Mouse (Mus musculus): Measurements from ENCODE around the gene Anks1. TPM values are rescaled to one million over a fixed set of nuclear protein-coding genes. Genes with fewer than 3 reads are reported as not detected.

Gene Anks1
- polyA plus RNA-seq, 1 experiment from 2014 or later, result 16.5 TPM

- ATAC-seq (ENCODE audit: low FRiP score, low read depth), result no peak
- Histone ChIP-seq H3K4me1 (peaks cover 55% of the 10 kb centered on the region), H3K4me2 (replicated peaks) (no peak overlapping the region), H3K9ac (peak overlapping the region; percentile 4; the same call in 1 of the 2 replicates), H3K9me3 (no peaks in the 10 kb centered on the region), H3K4me3 (no peak overlapping the region), H3K27ac (peak overlapping the region; percentile 73), H3K36me3 (peaks cover 8% of the 10 kb centered on the region), H3K27me3 (no peaks in the 10 kb centered on the region)
- 78% methylated on average over 17 of the region's 17 CpGs for WGBS
Observed at GRCm38 (mm10) chr17:28015068-28015730, 106.1 kb downstream of the Anks1 start.

DNA sequence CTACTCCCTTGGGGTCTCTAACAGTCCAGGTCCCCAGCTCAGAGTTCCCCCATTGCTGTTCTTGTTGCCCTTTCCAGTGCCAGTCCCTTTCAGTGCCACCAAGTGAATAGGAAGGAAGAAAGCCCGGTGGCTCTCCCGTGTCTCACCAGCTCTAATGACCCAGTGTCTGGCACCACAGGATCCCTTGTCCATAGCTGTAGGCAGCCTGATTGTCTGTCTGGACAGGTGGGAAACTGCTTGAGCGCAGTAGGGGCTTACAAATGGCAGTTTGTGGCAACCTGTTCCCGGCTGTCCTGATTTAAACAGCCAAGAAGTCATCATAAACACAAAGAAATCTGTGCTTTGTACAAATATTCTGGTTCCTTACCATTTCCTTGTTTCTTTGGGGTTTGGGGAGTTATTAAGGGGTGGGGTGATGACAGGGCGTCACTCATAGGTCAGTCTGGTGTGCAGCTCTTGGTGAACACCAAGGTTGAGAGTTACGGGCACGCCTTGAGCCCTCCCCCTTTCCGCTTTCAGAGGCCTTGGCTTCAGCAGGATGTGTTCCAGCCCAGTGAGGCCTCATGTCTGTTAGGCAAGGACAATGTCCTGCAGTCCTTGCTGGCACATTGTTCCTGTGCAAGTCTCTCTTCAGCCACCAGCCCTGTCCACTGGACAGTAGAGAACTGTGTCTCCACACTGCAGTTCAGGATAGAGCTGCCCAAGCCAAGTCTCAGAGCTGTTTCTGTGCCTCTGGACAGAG lies 107.1 kb downstream of the Anks1 start:
- Histone ChIP-seq H3K9me3 (no peaks in the 10 kb centered on the region), H3K27ac (peak overlapping the region; percentile 39; the same call in 1 of the 2 replicates), H3K4me2 (replicated peaks) (no peak overlapping the region), H3K4me3 (no peak overlapping the region), H3K9ac (0 out of 2 replicates have a peak overlapping the region, but pooled peaks have one; percentile 1), H3K27me3 (no peaks in the 10 kb centered on the region), H3K4me1 (peaks cover 55% of the 10 kb centered on the region), H3K36me3 (peaks cover 7% of the 10 kb centered on the region)
- 82% methylated on average over 8 of the region's 8 CpGs for WGBS
- no peak for ATAC-seq (ENCODE audit: low FRiP score, low read depth)

DNA sequence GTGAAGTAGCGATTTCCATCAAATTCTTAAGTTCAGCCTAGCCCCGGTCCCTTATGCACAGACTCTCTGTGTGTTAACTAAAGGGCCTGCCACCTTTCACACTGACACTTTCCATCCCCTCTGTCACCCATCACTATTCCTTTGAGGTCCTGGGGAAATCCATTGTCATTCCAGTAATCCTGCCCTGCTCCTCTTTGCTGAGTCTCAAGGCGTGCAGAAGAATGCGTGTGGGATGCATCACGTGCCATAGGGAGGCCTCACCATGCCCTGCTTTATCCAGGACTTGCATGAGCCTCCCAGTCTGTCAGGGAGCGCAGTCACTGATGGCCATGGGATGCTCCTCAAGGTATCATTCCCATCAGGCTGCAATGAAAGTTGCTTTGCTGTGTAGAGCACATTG lies 109.2 kb downstream of the Anks1 start:
- no peak for ATAC-seq (ENCODE audit: low FRiP score, low read depth)
- Histone ChIP-seq H3K4me1 (peaks cover 61% of the 10 kb centered on the region), H3K4me3 (no peak overlapping the region), H3K27me3 (no peaks in the 10 kb centered on the region), H3K9me3 (no peaks in the 10 kb centered on the region), H3K27ac (no peak overlapping the region), H3K36me3 (peaks cover 7% of the 10 kb centered on the region; the same call in 1 of the 2 replicates), H3K9ac (no peak overlapping the region), H3K4me2 (replicated peaks) (no peak overlapping the region)
- WGBS, result 73% methylated on average over 6 of the region's 6 CpGs

- Histone ChIP-seq H3K9ac (no peak overlapping the region), H3K4me3 (no peak overlapping the region), H3K36me3 (peaks cover 7% of the 10 kb centered on the region; the same call in 1 of the 2 replicates), H3K4me1 (peaks cover 61% of the 10 kb centered on the region), H3K9me3 (no peaks in the 10 kb centered on the region), H3K27ac (no peak overlapping the region), H3K4me2 (replicated peaks) (no peak overlapping the region), H3K27me3 (no peaks in the 10 kb centered on the region)
- no peak for ATAC-seq (ENCODE audit: low FRiP score, low read depth)
- 54% methylated on average over 11 of the region's 11 CpGs for WGBS
Observed at GRCm38 (mm10) chr17:28018776-28019175, 109.7 kb downstream of the Anks1 start.

DNA sequence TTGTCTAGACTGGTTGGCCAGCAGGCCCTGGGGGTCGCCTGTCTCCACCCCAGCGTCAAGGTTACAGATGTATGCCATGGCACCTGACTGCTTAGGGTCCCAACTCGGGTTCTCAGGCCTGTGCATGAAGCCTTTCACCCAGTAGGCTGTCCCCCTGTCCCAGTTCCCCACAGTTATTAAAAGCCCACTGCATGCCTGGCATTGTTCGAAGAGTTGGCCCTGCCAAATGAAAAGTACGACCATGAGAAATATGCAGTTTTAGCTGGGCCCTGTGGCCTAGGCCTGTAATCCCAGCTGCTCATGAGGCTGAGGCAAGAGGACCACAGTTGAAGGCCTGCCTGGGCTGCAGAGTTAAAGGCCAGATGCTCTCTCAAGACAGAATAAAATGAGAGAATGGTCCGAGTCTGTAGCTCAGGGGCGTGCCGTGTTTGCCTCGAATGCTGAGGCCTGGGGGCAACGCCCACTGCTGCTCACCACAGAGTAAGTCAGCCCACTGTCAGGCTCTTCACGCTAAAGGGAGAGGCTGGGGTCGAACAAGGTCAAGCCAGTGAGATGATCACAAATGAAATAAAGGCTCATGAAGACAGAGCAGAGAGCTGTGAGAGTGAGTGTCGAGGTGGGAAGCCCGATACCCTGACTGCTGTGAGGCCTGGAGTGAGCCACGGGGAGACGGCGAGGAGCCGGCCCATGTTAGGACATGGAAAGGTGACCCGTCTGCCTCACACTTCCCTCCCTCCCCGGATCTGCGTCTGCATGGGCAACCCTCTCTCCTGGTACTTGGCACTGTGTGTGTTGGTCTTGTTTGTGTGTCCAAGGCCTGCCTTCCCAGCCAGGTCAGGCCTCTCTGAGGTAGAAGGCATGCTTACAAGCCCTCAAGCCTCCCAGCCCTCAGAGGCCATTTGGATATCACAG lies 110.9 kb downstream of the Anks1 start:
- H3K27ac ChIP-seq, result no peak overlapping the region
- H3K9me3 ChIP-seq, result no peaks in the 10 kb centered on the region
- ATAC-seq (ENCODE audit: low FRiP score, low read depth), result no peak
- peaks cover 7% of the 10 kb centered on the region; the same call in 1 of the 2 replicates for H3K36me3 ChIP-seq
- no peak overlapping the region for H3K4me2 ChIP-seq (replicated peaks)
- 0 out of 2 replicates have a peak overlapping the region, but pooled peaks have one; percentile 19 for H3K9ac ChIP-seq
- no peaks in the 10 kb centered on the region for H3K27me3 ChIP-seq
- H3K4me1 ChIP-seq, result peaks cover 61% of the 10 kb centered on the region
- H3K4me3 ChIP-seq, result no peak overlapping the region
- WGBS, result 77% methylated on average over 21 of the region's 21 CpGs

- Histone ChIP-seq H3K27me3 (no peaks in the 10 kb centered on the region), H3K4me2 (replicated peaks) (no peak overlapping the region), H3K36me3 (peaks cover 7% of the 10 kb centered on the region; the same call in 1 of the 2 replicates), H3K9me3 (no peaks in the 10 kb centered on the region), H3K9ac (no peak overlapping the region), H3K4me3 (no peak overlapping the region), H3K27ac (peak overlapping the region; percentile 44; the same call in 1 of the 2 replicates), H3K4me1 (peaks cover 64% of the 10 kb centered on the region)
- no peak for ATAC-seq (ENCODE audit: low FRiP score, low read depth)
- 50% methylated on average over 10 of the region's 10 CpGs for WGBS
Observed at GRCm38 (mm10) chr17:28021911-28022310, 112.8 kb downstream of the Anks1 start.

- Histone ChIP-seq H3K4me2 (replicated peaks) (no peak overlapping the region), H3K9me3 (no peaks in the 10 kb centered on the region), H3K27me3 (no peaks in the 10 kb centered on the region), H3K9ac (no peak overlapping the region), H3K36me3 (peaks cover 12% of the 10 kb centered on the region; the same call in 1 of the 2 replicates), H3K27ac (peak overlapping the region; percentile 44; the same call in 1 of the 2 replicates), H3K4me3 (no peak overlapping the region), H3K4me1 (peaks cover 69% of the 10 kb centered on the region)
- 79% methylated on average over 22 of the region's 22 CpGs for WGBS
- no peak for ATAC-seq (ENCODE audit: low FRiP score, low read depth)
Observed at GRCm38 (mm10) chr17:28022854-28023655, 113.9 kb downstream of the Anks1 start.

- H3K4me3 ChIP-seq, result no peak overlapping the region
- ATAC-seq (ENCODE audit: low FRiP score, low read depth), result peak; percentile 68
- peaks cover 82% of the 10 kb centered on the region for H3K4me1 ChIP-seq
- WGBS, result 47% methylated on average over 5 of the region's 5 CpGs
- no peaks in the 10 kb centered on the region for H3K9me3 ChIP-seq
- no peaks in the 10 kb centered on the region for H3K27me3 ChIP-seq
- peaks cover 7% of the 10 kb centered on the region for H3K36me3 ChIP-seq
- no peak overlapping the region for H3K4me2 ChIP-seq (replicated peaks)
- H3K27ac ChIP-seq, result peak overlapping the region; percentile 89
- H3K9ac ChIP-seq, result no peak overlapping the region; the same call in 1 of the 2 replicates
Observed at GRCm38 (mm10) chr17:28025541-28025961, 116.4 kb downstream of the Anks1 start.

- Histone ChIP-seq H3K4me3 (no peak overlapping the region), H3K9me3 (no peaks in the 10 kb centered on the region), H3K4me1 (peaks cover 80% of the 10 kb centered on the region), H3K27me3 (no peaks in the 10 kb centered on the region), H3K9ac (peak overlapping the region; percentile 35; the same call in 1 of the 2 replicates), H3K4me2 (replicated peaks) (peak overlapping the region; percentile 21; the same call in 1 of the 2 replicates), H3K36me3 (peaks cover 10% of the 10 kb centered on the region), H3K27ac (peak overlapping the region; percentile 89)
- WGBS, result 63% methylated on average over 14 of the region's 14 CpGs
- no peak for ATAC-seq (ENCODE audit: low FRiP score, low read depth)
Observed at GRCm38 (mm10) chr17:28026111-28026872, 117.2 kb downstream of the Anks1 start.

- peaks cover 82% of the 10 kb centered on the region for H3K4me1 ChIP-seq
- H3K4me2 ChIP-seq (replicated peaks), result no peak overlapping the region
- H3K27ac ChIP-seq, result peak overlapping the region; percentile 3; the same call in 1 of the 2 replicates
- 92% methylated on average over 6 of the region's 6 CpGs for WGBS
- H3K4me3 ChIP-seq, result no peak overlapping the region
- peaks cover 10% of the 10 kb centered on the region for H3K36me3 ChIP-seq
- no peaks in the 10 kb centered on the region for H3K27me3 ChIP-seq
- no peaks in the 10 kb centered on the region for H3K9me3 ChIP-seq
- no peak overlapping the region for H3K9ac ChIP-seq
- no peak for ATAC-seq (ENCODE audit: low FRiP score, low read depth)
Observed at GRCm38 (mm10) chr17:28027197-28027596, 118.1 kb downstream of the Anks1 start.

All from limb, embryonic 13.5 days (tissue).